Mouse (Mus musculus) limb, embryonic 13.5 days (tissue): ENCODE data around the gene Iqcf3. TPM values are rescaled to one million over a fixed set of nuclear protein-coding genes. Genes with fewer than 3 reads are reported as not detected.

Experiments used
- ATAC-seq: fragments of 200-750 bp; cut with Nextera tagmentation; 2 replicates; pipeline ENCODE4 v1.8.0; 2017; ENCODE audit warnings: low read depth, moderate number of reproducible peaks, moderate TSS enrichment; ENCODE audit not compliant: low FRiP score
- H3K27ac ChIP-seq: fragments of 300-500 bp; sonication (generic); 2 replicates; pipeline ENCODE4 v1.5.1; 2015; ENCODE audit warnings: inconsistent platforms, mild to moderate bottlenecking, moderate library complexity
- H3K27me3 ChIP-seq: fragments of 300-500 bp; sonication (generic); 2 replicates; pipeline ENCODE4 v1.6.1; 2015; ENCODE audit warnings: mild to moderate bottlenecking, inconsistent platforms
- H3K36me3 ChIP-seq: fragments of 300-500 bp; sonication (generic); 2 replicates; pipeline ENCODE4 v1.6.1; 2015; ENCODE audit warnings: inconsistent platforms, mild to moderate bottlenecking, moderate library complexity
- H3K4me1 ChIP-seq: fragments of 300-500 bp; sonication (generic); 2 replicates; pipeline ENCODE4 v1.6.1; 2015; ENCODE audit warnings: inconsistent platforms
- H3K4me2 ChIP-seq: fragments of 300-500 bp; sonication (generic); replicated peaks from 2 replicates; pipeline ENCODE4 v1.6.1; 2015; ENCODE audit warnings: inconsistent platforms, mild to moderate bottlenecking, moderate library complexity
- H3K4me3 ChIP-seq: fragments of 300-500 bp; sonication (generic); 2 replicates; pipeline ENCODE4 v1.5.1; 2015; ENCODE audit warnings: moderate library complexity, mild to moderate bottlenecking, inconsistent platforms
- H3K9ac ChIP-seq: fragments of 300-500 bp; sonication (generic); 2 replicates; pipeline ENCODE4 v1.6.1; 2015; ENCODE audit warnings: mild to moderate bottlenecking, inconsistent platforms
- H3K9me3 ChIP-seq: fragments of 300-500 bp; sonication (generic); 2 replicates; pipeline ENCODE4 v1.6.1; 2016; ENCODE audit warnings: inconsistent platforms
- WGBS: fragments of 180-500 bp; shearing (Covaris S2); methylation state at CpG from one replicate; pipeline ENCODE4 v1.1.7; 2015; 5-methylcytosine and 5-hydroxymethylcytosine counted together
- polyA plus RNA-seq: library from polyadenylated mRNA; unstranded; fragments of >200 nt; fragmentation: Nextera tagmentation; extraction: Ambion mirVana; gene quantifications from 2 replicates; pipeline ENCODE4 v1.2.1, GENCODE M21; 2015

The Iqcf3 gene
- polyA plus RNA-seq, 1 experiment from 2014 or later = not detected

GRCm38 (mm10) chr9:106566437-106566836 lies 5.0 kb upstream of the Iqcf3 start:
- Histone ChIP-seq H3K27me3 (no peaks in the 10 kb centered on the region), H3K9me3 (no peaks in the 10 kb centered on the region), H3K36me3 (no peaks in the 10 kb centered on the region), H3K27ac (no peak overlapping the region), H3K4me2 (no peak overlapping the region), H3K4me3 (no peak overlapping the region), H3K9ac (no peak overlapping the region), H3K4me1 (no peaks in the 10 kb centered on the region)
- ATAC-seq = no peak
- 59% methylated on average over 11 of the region's 11 CpGs for WGBS

DNA sequence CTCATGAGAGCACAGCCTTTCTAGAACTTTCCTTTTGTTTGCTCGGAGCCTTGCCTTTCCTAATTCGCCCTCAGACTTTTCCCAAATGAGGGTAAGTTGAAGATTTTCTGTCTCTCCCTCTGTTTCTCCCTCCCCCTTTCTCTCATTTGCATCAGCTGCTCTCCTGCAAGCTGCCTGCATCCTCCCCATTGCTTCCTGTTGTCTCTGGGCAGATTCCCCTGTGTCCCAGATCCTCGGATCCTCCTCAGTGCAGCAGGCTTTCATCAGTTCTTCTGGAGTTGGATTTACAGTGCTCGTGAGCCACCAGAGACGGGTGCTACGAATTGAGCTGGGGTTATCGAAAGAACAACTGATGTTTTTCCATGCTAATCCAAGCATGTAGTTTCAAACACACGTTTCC lies 2.6 kb upstream of the Iqcf3 start:
- ATAC-seq = no peak
- no peak overlapping the region for H3K27ac ChIP-seq
- 78% methylated on average over 8 of the region's 8 CpGs for WGBS
- no peak overlapping the region for H3K9ac ChIP-seq
- no peaks in the 10 kb centered on the region for H3K9me3 ChIP-seq
- H3K4me3 ChIP-seq = no peak overlapping the region
- no peaks in the 10 kb centered on the region for H3K36me3 ChIP-seq
- no peaks in the 10 kb centered on the region for H3K4me1 ChIP-seq
- no peaks in the 10 kb centered on the region for H3K27me3 ChIP-seq
- no peak overlapping the region for H3K4me2 ChIP-seq

DNA sequence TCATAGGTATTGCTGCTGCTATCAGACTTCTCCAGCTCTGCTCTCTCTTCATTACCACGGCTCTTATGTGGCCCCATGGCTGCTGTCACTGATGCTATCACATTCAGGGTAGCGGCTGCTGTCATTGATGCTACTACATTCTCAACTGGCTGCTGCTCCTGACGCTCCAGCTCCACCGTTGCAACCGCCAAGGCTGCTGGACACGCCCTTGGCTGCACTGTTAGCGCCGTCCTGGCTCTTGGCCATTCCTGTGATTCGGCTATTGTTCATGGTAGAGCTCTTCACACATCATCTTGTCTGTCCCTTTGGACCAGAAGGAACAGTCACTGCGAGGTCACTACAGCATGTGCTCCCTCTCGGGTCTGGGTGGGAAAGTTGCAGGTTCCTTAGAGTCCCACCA lies 860 bp upstream of the Iqcf3 start:
- Histone ChIP-seq H3K9me3 (no peaks in the 10 kb centered on the region), H3K36me3 (no peaks in the 10 kb centered on the region), H3K4me2 (no peak overlapping the region), H3K4me3 (no peak overlapping the region), H3K4me1 (no peaks in the 10 kb centered on the region), H3K27ac (no peak overlapping the region), H3K27me3 (no peaks in the 10 kb centered on the region), H3K9ac (no peak overlapping the region)
- WGBS = 92% methylated on average over 11 of the region's 11 CpGs
- ATAC-seq = no peak

DNA sequence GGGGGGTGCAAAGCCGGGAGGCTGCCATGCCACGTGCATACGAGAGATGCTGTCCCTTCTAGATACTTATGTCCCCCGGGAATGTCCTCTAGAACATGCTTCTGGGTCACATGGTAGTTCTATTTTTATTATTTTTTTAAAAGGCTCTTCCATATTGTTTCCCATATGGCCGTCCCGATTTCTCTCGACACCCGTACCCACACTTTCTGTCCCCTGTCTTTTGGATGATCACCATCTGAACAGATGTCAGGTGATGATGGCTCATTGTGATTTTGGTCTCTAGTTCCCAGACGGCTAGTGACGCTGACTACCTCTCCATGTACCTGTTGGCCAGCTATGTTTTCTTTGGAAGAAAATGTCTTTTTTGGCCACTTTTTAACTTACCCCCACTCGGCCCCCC lies 26.5 kb downstream of the Iqcf3 start:
- Histone ChIP-seq H3K27ac (no peak overlapping the region), H3K36me3 (no peaks in the 10 kb centered on the region), H3K9me3 (no peaks in the 10 kb centered on the region), H3K9ac (no peak overlapping the region), H3K4me3 (no peak overlapping the region), H3K4me1 (no peaks in the 10 kb centered on the region), H3K27me3 (no peaks in the 10 kb centered on the region), H3K4me2 (no peak overlapping the region)
- no peak for ATAC-seq
- WGBS = 94% methylated on average over 11 of the region's 11 CpGs

- H3K4me2 ChIP-seq = no peak overlapping the region
- H3K27me3 ChIP-seq = no peaks in the 10 kb centered on the region
- WGBS = 94% methylated on average over 7 of the region's 7 CpGs
- no peak overlapping the region for H3K4me3 ChIP-seq
- no peaks in the 10 kb centered on the region for H3K9me3 ChIP-seq
- no peak overlapping the region for H3K9ac ChIP-seq
- H3K36me3 ChIP-seq = no peaks in the 10 kb centered on the region
- ATAC-seq = no peak
- no peak overlapping the region for H3K27ac ChIP-seq
- no peaks in the 10 kb centered on the region for H3K4me1 ChIP-seq
Measured at GRCm38 (mm10) chr9:106534296-106534695, 27.1 kb downstream of the Iqcf3 start.

- Histone ChIP-seq H3K4me2 (no peak overlapping the region), H3K27ac (no peak overlapping the region), H3K9ac (no peak overlapping the region), H3K9me3 (no peaks in the 10 kb centered on the region), H3K36me3 (no peaks in the 10 kb centered on the region), H3K4me1 (no peaks in the 10 kb centered on the region), H3K4me3 (no peak overlapping the region), H3K27me3 (no peaks in the 10 kb centered on the region)
- no peak for ATAC-seq
- WGBS = 18% methylated on average over 3 of the region's 3 CpGs
Measured at GRCm38 (mm10) chr9:106531833-106532232, 29.6 kb downstream of the Iqcf3 start.

GRCm38 (mm10) chr9:106519909-106520308 lies 41.5 kb downstream of the Iqcf3 start:
- Histone ChIP-seq H3K9ac (no peak overlapping the region), H3K9me3 (no peaks in the 10 kb centered on the region), H3K4me3 (no peak overlapping the region), H3K27ac (no peak overlapping the region), H3K36me3 (no peaks in the 10 kb centered on the region), H3K27me3 (no peaks in the 10 kb centered on the region), H3K4me1 (no peaks in the 10 kb centered on the region), H3K4me2 (no peak overlapping the region)
- WGBS = 76% methylated on average over 8 of the region's 8 CpGs
- no peak for ATAC-seq

DNA sequence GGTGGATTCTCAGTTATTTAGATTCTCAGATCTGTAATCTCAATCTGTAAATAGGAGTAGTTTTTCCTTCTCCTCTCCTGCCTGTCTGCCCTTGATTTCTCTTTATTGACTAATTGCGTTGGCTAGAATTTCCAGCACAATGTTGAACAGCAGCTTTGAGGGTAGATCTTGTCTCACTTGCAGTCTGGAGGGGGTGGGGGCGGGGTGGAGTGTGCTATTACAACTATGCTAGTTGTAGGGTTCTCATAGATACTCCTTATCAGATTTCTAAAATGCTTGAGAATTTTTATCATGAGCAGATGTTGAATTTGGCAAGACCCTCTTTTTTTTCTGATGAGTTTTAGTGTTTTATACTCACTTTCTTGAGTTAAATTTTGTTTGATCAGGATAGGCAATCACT lies 42.0 kb downstream of the Iqcf3 start:
- H3K4me3 ChIP-seq = no peak overlapping the region
- no peaks in the 10 kb centered on the region for H3K4me1 ChIP-seq
- 70% methylated on average over 2 of the region's 2 CpGs for WGBS
- no peak for ATAC-seq
- no peaks in the 10 kb centered on the region for H3K36me3 ChIP-seq
- H3K4me2 ChIP-seq = no peak overlapping the region
- no peak overlapping the region for H3K27ac ChIP-seq
- H3K9ac ChIP-seq = no peak overlapping the region
- H3K27me3 ChIP-seq = no peaks in the 10 kb centered on the region
- no peaks in the 10 kb centered on the region for H3K9me3 ChIP-seq

GRCm38 (mm10) chr9:106514273-106514672 lies 47.2 kb downstream of the Iqcf3 start, which contains the start of gene Iqcf5:
Iqcf5 (plus strand) TSS chr9:106514573.
- no peak within 1 kb of the TSS for H3K4me2 ChIP-seq
- no peaks in the 10 kb centered on the region for H3K4me1 ChIP-seq
- no peak for ATAC-seq
- H3K36me3 ChIP-seq = no peaks in the 10 kb centered on the region
- no peak within 1 kb of the TSS for H3K9ac ChIP-seq
- no peak within 1 kb of the TSS for H3K27ac ChIP-seq
- H3K27me3 ChIP-seq = no peaks in the 10 kb centered on the region
- no peaks in the 10 kb centered on the region for H3K9me3 ChIP-seq
- 83% methylated on average over 4 of the region's 4 CpGs for WGBS
- no peak within 1 kb of the TSS for H3K4me3 ChIP-seq

GRCm38 (mm10) chr9:106513566-106513965 lies 47.9 kb downstream of the Iqcf3 start:
- no peak for ATAC-seq
- Histone ChIP-seq H3K36me3 (no peaks in the 10 kb centered on the region), H3K4me3 (no peak overlapping the region), H3K27ac (no peak overlapping the region), H3K9ac (no peak overlapping the region), H3K4me2 (no peak overlapping the region), H3K4me1 (no peaks in the 10 kb centered on the region), H3K27me3 (no peaks in the 10 kb centered on the region), H3K9me3 (no peaks in the 10 kb centered on the region)
- 67% methylated on average over 6 of the region's 6 CpGs for WGBS

- Histone ChIP-seq H3K36me3 (no peaks in the 10 kb centered on the region), H3K27ac (no peak overlapping the region), H3K4me3 (no peak overlapping the region), H3K9ac (no peak overlapping the region), H3K27me3 (no peaks in the 10 kb centered on the region), H3K4me2 (no peak overlapping the region), H3K9me3 (no peaks in the 10 kb centered on the region), H3K4me1 (no peaks in the 10 kb centered on the region)
- 61% methylated on average over 13 of the region's 13 CpGs for WGBS
- ATAC-seq = no peak
Measured at GRCm38 (mm10) chr9:106512729-106513450, 48.5 kb downstream of the Iqcf3 start.

DNA sequence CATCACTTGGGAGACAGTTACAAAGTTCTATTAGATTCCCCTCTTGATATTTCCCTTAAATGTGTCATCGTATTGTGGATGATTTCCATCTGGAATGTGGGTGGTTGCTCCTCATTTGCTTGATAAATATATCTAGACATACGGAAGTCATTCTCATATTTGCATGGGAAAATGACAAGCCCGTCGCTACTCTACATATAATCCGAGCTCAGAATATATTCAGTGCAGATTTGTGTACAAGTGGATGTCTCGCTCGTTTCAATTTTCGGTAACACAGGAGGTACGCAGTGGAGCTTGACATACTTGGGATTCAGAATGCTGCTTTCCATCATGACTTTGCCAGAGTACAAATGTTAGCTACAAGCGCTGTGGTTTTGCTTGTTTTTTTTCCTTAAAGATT lies 52.1 kb downstream of the Iqcf3 start:
- 91% methylated on average over 10 of the region's 10 CpGs for WGBS
- ATAC-seq = no peak
- no peaks in the 10 kb centered on the region for H3K4me1 ChIP-seq
- H3K4me3 ChIP-seq = no peak overlapping the region
- no peaks in the 10 kb centered on the region for H3K9me3 ChIP-seq
- no peaks in the 10 kb centered on the region for H3K27me3 ChIP-seq
- H3K36me3 ChIP-seq = no peaks in the 10 kb centered on the region
- no peak overlapping the region for H3K4me2 ChIP-seq
- no peak overlapping the region for H3K27ac ChIP-seq
- H3K9ac ChIP-seq = no peak overlapping the region

- H3K9me3 ChIP-seq = no peaks in the 10 kb centered on the region
- ATAC-seq = no peak
- no peaks in the 10 kb centered on the region for H3K36me3 ChIP-seq
- H3K4me1 ChIP-seq = no peaks in the 10 kb centered on the region
- no peak overlapping the region for H3K9ac ChIP-seq
- H3K4me3 ChIP-seq = no peak overlapping the region
- WGBS = 71% methylated on average over 6 of the region's 6 CpGs
- no peak overlapping the region for H3K4me2 ChIP-seq
- no peak overlapping the region for H3K27ac ChIP-seq
- H3K27me3 ChIP-seq = no peaks in the 10 kb centered on the region
Measured at GRCm38 (mm10) chr9:106504246-106504645, 57.2 kb downstream of the Iqcf3 start.
